Mouse (Mus musculus): ENCODE data around the gene Lmtk3. TPM values are rescaled to one million over a fixed set of nuclear protein-coding genes. Genes with fewer than 3 reads are reported as not detected.
A peak's percentile ranks its signal among the peaks of the same experiment; 100 is the strongest.

Gene Lmtk3
- polyA plus RNA-seq, 1 experiment from 2014 or later, result 4.1 TPM

- peak overlapping the region; percentile 78 for H3K9ac ChIP-seq
Measured at GRCm38 (mm10) chr7:45796950-45797349, 13.4 kb downstream of the Lmtk3 start.

GRCm38 (mm10) chr7:45797661-45798510 is 14.3 kb downstream of the Lmtk3 start:
- ATAC-seq (ENCODE audit: insufficient number of reproducible peaks, insufficient read depth, low FRiP score, low TSS enrichment, low read depth), result no peak
- Histone ChIP-seq H3K4me2 (peak overlapping the region; percentile 87), H3K36me3 (peaks cover 43% of the 10 kb centered on the region), H3K27ac (no peak overlapping the region), H3K4me1 (peaks cover 34% of the 10 kb centered on the region), H3K9me3 (no peaks in the 10 kb centered on the region), H3K4me3 (peak overlapping the region; percentile 47), H3K27me3 (peaks cover 40% of the 10 kb centered on the region), H3K9ac (peak overlapping the region; percentile 78)
- 2% methylated on average over 59 of the region's 60 CpGs for WGBS

More at GRCm38 (mm10) chr7:45796950-45797349, 13.4 kb downstream of the Lmtk3 start:
- peaks cover 40% of the 10 kb centered on the region for H3K27me3 ChIP-seq
- H3K9me3 ChIP-seq, result no peaks in the 10 kb centered on the region
- H3K4me2 ChIP-seq, result peak overlapping the region; percentile 87; the same call in 1 of the 2 replicates
- H3K4me1 ChIP-seq, result peaks cover 34% of the 10 kb centered on the region
- H3K4me3 ChIP-seq, result no peak overlapping the region
- WGBS, result 45% methylated on average over 6 of the region's 6 CpGs
- no peak for ATAC-seq (ENCODE audit: insufficient number of reproducible peaks, insufficient read depth, low FRiP score, low TSS enrichment, low read depth)
- peaks cover 45% of the 10 kb centered on the region for H3K36me3 ChIP-seq
- H3K27ac ChIP-seq, result no peak overlapping the region

GRCm38 (mm10) chr7:45798511-45798836 is 14.9 kb downstream of the Lmtk3 start:
- Histone ChIP-seq H3K4me3 (peak overlapping the region; percentile 47), H3K9me3 (no peaks in the 10 kb centered on the region), H3K36me3 (peaks cover 43% of the 10 kb centered on the region), H3K4me1 (peaks cover 34% of the 10 kb centered on the region), H3K4me2 (peak overlapping the region; percentile 87), H3K27ac (no peak overlapping the region), H3K27me3 (peaks cover 40% of the 10 kb centered on the region), H3K9ac (peak overlapping the region; percentile 78)
- ATAC-seq (ENCODE audit: insufficient number of reproducible peaks, insufficient read depth, low FRiP score, low TSS enrichment, low read depth), result no peak
- 2% methylated on average over 19 of the region's 19 CpGs for WGBS

- Histone ChIP-seq H3K4me1 (peaks cover 34% of the 10 kb centered on the region), H3K27me3 (peaks cover 40% of the 10 kb centered on the region), H3K9me3 (no peaks in the 10 kb centered on the region), H3K4me2 (peak overlapping the region; percentile 87), H3K4me3 (peak overlapping the region; percentile 47; the same call in 1 of the 2 replicates), H3K36me3 (peaks cover 40% of the 10 kb centered on the region), H3K27ac (no peak overlapping the region), H3K9ac (no peak overlapping the region)
- WGBS, result 54% methylated on average over 7 of the region's 7 CpGs
- ATAC-seq (ENCODE audit: insufficient number of reproducible peaks, insufficient read depth, low FRiP score, low TSS enrichment, low read depth), result no peak
Measured at GRCm38 (mm10) chr7:45798931-45799330, 15.4 kb downstream of the Lmtk3 start.

- Histone ChIP-seq H3K27me3 (peaks cover 38% of the 10 kb centered on the region), H3K27ac (no peak overlapping the region), H3K36me3 (peaks cover 29% of the 10 kb centered on the region), H3K4me2 (peak overlapping the region; percentile 48), H3K9ac (no peak overlapping the region), H3K4me3 (0 out of 2 replicates have a peak overlapping the region, but pooled peaks have one; percentile 28), H3K9me3 (no peaks in the 10 kb centered on the region), H3K4me1 (peaks cover 34% of the 10 kb centered on the region)
- no peak for ATAC-seq (ENCODE audit: insufficient number of reproducible peaks, insufficient read depth, low FRiP score, low TSS enrichment, low read depth)
- WGBS, result 36% methylated on average over 7 of the region's 7 CpGs
Measured at GRCm38 (mm10) chr7:45800001-45800400, 16.5 kb downstream of the Lmtk3 start.

GRCm38 (mm10) chr7:45800546-45801204 is 17.1 kb downstream of the Lmtk3 start:
- H3K9me3 ChIP-seq, result no peaks in the 10 kb centered on the region
- H3K4me1 ChIP-seq, result peaks cover 34% of the 10 kb centered on the region
- peak overlapping the region; percentile 28 for H3K4me3 ChIP-seq
- WGBS, result 17% methylated on average over 25 of the region's 25 CpGs
- ATAC-seq (ENCODE audit: insufficient number of reproducible peaks, insufficient read depth, low FRiP score, low TSS enrichment, low read depth), result no peak
- peak overlapping the region; percentile 48 for H3K4me2 ChIP-seq
- peaks cover 24% of the 10 kb centered on the region for H3K36me3 ChIP-seq
- peaks cover 36% of the 10 kb centered on the region for H3K27me3 ChIP-seq
- H3K9ac ChIP-seq, result no peak overlapping the region; the same call in 1 of the 2 replicates
- 0 out of 2 replicates have a peak overlapping the region, but pooled peaks have one; percentile 23 for H3K27ac ChIP-seq

GRCm38 (mm10) chr7:45801348-45801747 is 17.8 kb downstream of the Lmtk3 start:
- WGBS, result 4% methylated on average over 12 of the region's 12 CpGs
- H3K4me3 ChIP-seq, result peak overlapping the region; percentile 28; the same call in 1 of the 2 replicates

GRCm38 (mm10) chr7:45802551-45802950 is 19.0 kb downstream of the Lmtk3 start:
- peaks cover 28% of the 10 kb centered on the region for H3K4me1 ChIP-seq
- no peak overlapping the region for H3K27ac ChIP-seq
- H3K9ac ChIP-seq, result no peak overlapping the region
- WGBS, result 91% methylated on average over 6 of the region's 6 CpGs
- peaks cover 37% of the 10 kb centered on the region for H3K36me3 ChIP-seq
- no peaks in the 10 kb centered on the region for H3K9me3 ChIP-seq
- H3K27me3 ChIP-seq, result peaks cover 20% of the 10 kb centered on the region
- no peak for ATAC-seq (ENCODE audit: insufficient number of reproducible peaks, insufficient read depth, low FRiP score, low TSS enrichment, low read depth)
- H3K4me2 ChIP-seq, result no peak overlapping the region
- no peak overlapping the region for H3K4me3 ChIP-seq

More at GRCm38 (mm10) chr7:45801348-45801747, 17.8 kb downstream of the Lmtk3 start:
- Histone ChIP-seq H3K4me2 (peak overlapping the region; percentile 48), H3K36me3 (peaks cover 25% of the 10 kb centered on the region), H3K9me3 (no peaks in the 10 kb centered on the region), H3K4me1 (peaks cover 34% of the 10 kb centered on the region), H3K9ac (no peak overlapping the region; the same call in 1 of the 2 replicates), H3K27me3 (peaks cover 32% of the 10 kb centered on the region), H3K27ac (0 out of 2 replicates have a peak overlapping the region, but pooled peaks have one; percentile 23)
- no peak for ATAC-seq (ENCODE audit: insufficient number of reproducible peaks, insufficient read depth, low FRiP score, low TSS enrichment, low read depth)

GRCm38 (mm10) chr7:45805941-45806340 is 22.4 kb downstream of the Lmtk3 start:
- H3K9me3 ChIP-seq, result no peaks in the 10 kb centered on the region
- WGBS, result 62% methylated on average over 5 of the region's 5 CpGs
- H3K27me3 ChIP-seq, result no peaks in the 10 kb centered on the region
- peaks cover 71% of the 10 kb centered on the region for H3K36me3 ChIP-seq
- no peak overlapping the region for H3K4me2 ChIP-seq
- no peak overlapping the region for H3K4me3 ChIP-seq
- H3K27ac ChIP-seq, result peak overlapping the region; percentile 7; the same call in 1 of the 2 replicates
- no peak overlapping the region for H3K9ac ChIP-seq
- H3K4me1 ChIP-seq, result peaks cover 11% of the 10 kb centered on the region
- ATAC-seq (ENCODE audit: insufficient number of reproducible peaks, insufficient read depth, low FRiP score, low TSS enrichment, low read depth), result no peak

GRCm38 (mm10) chr7:45808471-45808870 is 24.9 kb downstream of the Lmtk3 start:
- Histone ChIP-seq H3K36me3 (peaks cover 75% of the 10 kb centered on the region), H3K4me3 (no peak overlapping the region), H3K27ac (no peak overlapping the region), H3K4me1 (peaks cover 22% of the 10 kb centered on the region), H3K27me3 (no peaks in the 10 kb centered on the region), H3K9me3 (no peaks in the 10 kb centered on the region), H3K9ac (no peak overlapping the region), H3K4me2 (no peak overlapping the region)
- ATAC-seq (ENCODE audit: insufficient number of reproducible peaks, insufficient read depth, low FRiP score, low TSS enrichment, low read depth), result no peak
- WGBS, result 45% methylated on average over 10 of the region's 11 CpGs

- Histone ChIP-seq H3K27ac (no peak overlapping the region), H3K9me3 (no peaks in the 10 kb centered on the region), H3K36me3 (peaks cover 73% of the 10 kb centered on the region), H3K4me3 (no peak overlapping the region), H3K4me1 (peaks cover 22% of the 10 kb centered on the region), H3K4me2 (no peak overlapping the region), H3K9ac (peak overlapping the region; percentile 27; the same call in 1 of the 2 replicates), H3K27me3 (no peaks in the 10 kb centered on the region)
- ATAC-seq (ENCODE audit: insufficient number of reproducible peaks, insufficient read depth, low FRiP score, low TSS enrichment, low read depth), result no peak
- WGBS, result 88% methylated on average over 14 of the region's 14 CpGs
Measured at GRCm38 (mm10) chr7:45809276-45810075, 25.9 kb downstream of the Lmtk3 start.

Measured in embryonic facial prominence, embryonic 13.5 days (tissue).